9 mouse cellular contexts compared by ENCODE assay signal in genomic region chr10:116017845-116018479, GRCm38 (mm10). TPM values are rescaled to one million over a fixed set of nuclear protein-coding genes. Genes with fewer than 3 reads are reported as not detected.
DNase-seq lines count a peak whose midpoint lies in the region; ATAC-seq and TF ChIP-seq lines count a peak whose summit lies in the region.
"Had no signal": no experiment of that assay in that cellular context is flagged by ENCODE, and none has a peak within 500 bp of the region (broad histone marks: within the 10 kb centered on the region; RNA-seq: fewer than 3 reads in every experiment).

Gene Ptprr (plus strand): TSS chr10:116018213.

- 0 out of 2 replicates have a peak within 1 kb of the TSS, but pooled peaks have one; percentile 21 for H3K9ac ChIP-seq in embryonic facial prominence, embryonic 14.5 days (ENCODE audit: low read depth, low read length)
- H3K9ac ChIP-seq in heart, postnatal 0 days (replicated peaks; ENCODE audit: low read depth, low read length) = no peak within 1 kb of the TSS
- no peak within 1 kb of the TSS for H3K9ac ChIP-seq in liver, embryonic 14.5 days (replicated peaks)
- peak within 1 kb of the TSS; percentile 60 for H3K9ac ChIP-seq in neural tube, embryonic 12.5 days

- peak within 1 kb of the TSS; percentile 33 for H3K4me3 ChIP-seq in embryonic facial prominence, embryonic 14.5 days (ENCODE audit: low read depth, low read length)
- H3K4me3 ChIP-seq in heart, postnatal 0 days (ENCODE audit: low read depth, low read length) = peak within 1 kb of the TSS; percentile 28
- peak within 1 kb of the TSS in 1 of 2 experiments; percentile 21; a peak in 2 of 4 replicates for H3K4me3 ChIP-seq in liver, embryonic 14.5 days (ENCODE audit: insufficient read depth in 1 of 2, low read depth in 2 of 2, low read length in 2 of 2)
- H3K4me3 ChIP-seq in neural tube, embryonic 12.5 days = peak within 1 kb of the TSS; percentile 44

- no peaks in the 10 kb centered on the region for H3K9me3 ChIP-seq in embryonic facial prominence, embryonic 14.5 days (ENCODE audit: control insufficient read depth, low read length)
- H3K9me3 ChIP-seq in heart, postnatal 0 days (replicated peaks; ENCODE audit: control insufficient read depth, low read length) = no peaks in the 10 kb centered on the region
- no peaks in the 10 kb centered on the region for H3K9me3 ChIP-seq in liver, embryonic 14.5 days (ENCODE audit: control insufficient read depth, low read length)
- no peaks in the 10 kb centered on the region for H3K9me3 ChIP-seq in neural tube, embryonic 12.5 days

- peak within 1 kb of the TSS; percentile 49 for H3K4me2 ChIP-seq in embryonic facial prominence, embryonic 14.5 days (ENCODE audit: low read depth, low read length)
- peak within 1 kb of the TSS; percentile 53 for H3K4me2 ChIP-seq in heart, postnatal 0 days (ENCODE audit: low read depth, low read length)
- H3K4me2 ChIP-seq in liver, embryonic 14.5 days (ENCODE audit: low read depth) = peak within 1 kb of the TSS; percentile 26; the same call in 1 of the 2 replicates
- peak within 1 kb of the TSS; percentile 79 for H3K4me2 ChIP-seq in neural tube, embryonic 12.5 days (replicated peaks)

- H3K27ac ChIP-seq in embryonic facial prominence, embryonic 14.5 days (replicated peaks; ENCODE audit: low read depth, low read length) = no peak within 1 kb of the TSS
- no peak within 1 kb of the TSS for H3K27ac ChIP-seq in heart, postnatal 0 days (ENCODE audit: low read depth)
- H3K27ac ChIP-seq in liver, embryonic 14.5 days = no peak within 1 kb of the TSS
- H3K27ac ChIP-seq in neural tube, embryonic 12.5 days = no peak within 1 kb of the TSS; the same call in 1 of the 2 replicates

- WGBS in embryonic facial prominence, embryonic 14.5 days = 0% methylated on average over 18 of the region's 19 CpGs
- 0% methylated on average over 19 of the region's 19 CpGs for WGBS in heart, postnatal 0 days
- WGBS in liver, embryonic 14.5 days (ENCODE audit: insufficient replicate concordance) = under 1% methylated on average over 19 of the region's 19 CpGs
- WGBS in neural tube, embryonic 12.5 days = under 1% methylated on average over 19 of the region's 19 CpGs

- no peaks in the 10 kb centered on the region for H3K27me3 ChIP-seq in embryonic facial prominence, embryonic 14.5 days (replicated peaks; ENCODE audit: control insufficient read depth, insufficient read depth, low read length)
- peaks cover 16% of the 10 kb centered on the region for H3K27me3 ChIP-seq in heart, postnatal 0 days (ENCODE audit: control insufficient read depth, insufficient read depth, low read length)
- no peaks in the 10 kb centered on the region; the same call in 1 of the 2 replicates for H3K27me3 ChIP-seq in liver, embryonic 14.5 days (ENCODE audit: control insufficient read depth, insufficient read depth, low read length)
- no peaks in the 10 kb centered on the region for H3K27me3 ChIP-seq in neural tube, embryonic 12.5 days (replicated peaks)

- peak; percentile 15; the same call in 1 of the 2 replicates for TF ChIP-seq CTCF in heart, postnatal 0 days (IDR thresholded peaks at IDR 0.05; ENCODE audit: low read depth)
- 0 out of 2 replicates have a peak, but pooled peaks have one; percentile 17 for TF ChIP-seq CTCF in liver, embryonic 14.5 days (IDR thresholded peaks at IDR 0.05; ENCODE audit: low read depth)

- H3K36me3 ChIP-seq in embryonic facial prominence, embryonic 14.5 days (ENCODE audit: control insufficient read depth, insufficient read depth, low read length) = no peaks in the 10 kb centered on the region
- no peaks in the 10 kb centered on the region for H3K36me3 ChIP-seq in heart, postnatal 0 days (replicated peaks; ENCODE audit: control insufficient read depth, insufficient read depth, low read length)
- no peaks in the 10 kb centered on the region for H3K36me3 ChIP-seq in liver, embryonic 14.5 days (replicated peaks; ENCODE audit: control insufficient read depth, insufficient read depth, low read depth)
- H3K36me3 ChIP-seq in neural tube, embryonic 12.5 days = no peaks in the 10 kb centered on the region
- H3K36me3 ChIP-seq: G1E had no signal

- no peak for TF ChIP-seq EP300 in heart, postnatal 0 days (IDR thresholded peaks at IDR 0.05; ENCODE audit: low read depth)
- no peak for TF ChIP-seq EP300 in liver, embryonic 14.5 days (IDR thresholded peaks at IDR 0.05; ENCODE audit: low read depth)

- no peaks in the 10 kb centered on the region for H3K4me1 ChIP-seq in embryonic facial prominence, embryonic 14.5 days (ENCODE audit: control insufficient read depth, insufficient read depth, low read length)
- 0 out of 2 replicates have a peak, but pooled peaks cover 4% of the 10 kb centered on the region for H3K4me1 ChIP-seq in heart, postnatal 0 days (ENCODE audit: control insufficient read depth, insufficient read depth)
- H3K4me1 ChIP-seq in liver, embryonic 14.5 days (replicated peaks; ENCODE audit: control insufficient read depth in 2 of 2, insufficient read depth in 2 of 2, low read length in 1 of 2) = no peaks in the 10 kb centered on the region
- peaks cover 13% of the 10 kb centered on the region for H3K4me1 ChIP-seq in neural tube, embryonic 12.5 days

- DNase-seq in thymus, postnatal 4 days = peak; percentile 5
- no peak for DNase-seq in thymus, adult 18-20 months
- DNase-seq in embryonic facial prominence, embryonic 14.5 days (ENCODE audit: low spot score) = peak; percentile 91
- DNase-seq in heart, postnatal 0 days (ENCODE audit: low spot score) = no peak
- peak; percentile 84 for DNase-seq in layer of hippocampus, adult 11-12 months (ENCODE audit: low spot score)
- DNase-seq in liver, embryonic 14.5 days (ENCODE audit: low read depth in 3 of 3, low spot score in 3 of 3) = no peak
- peak; percentile 10 to 11 for DNase-seq in urinary bladder, postnatal 36 days (ENCODE audit: low spot score in 2 of 2)

- ATAC-seq in embryonic facial prominence, embryonic 14.5 days (ENCODE audit: low read depth) = peak; percentile 94
- no peak; the same call in 1 of the 2 replicates for ATAC-seq in heart, postnatal 0 days (ENCODE audit: insufficient read depth, low read depth)
- ATAC-seq in liver, embryonic 14.5 days (ENCODE audit: insufficient read depth) = peak; percentile 15; the same call in 1 of the 2 replicates
- ATAC-seq in neural tube, embryonic 12.5 days (ENCODE audit: low FRiP score, low read depth) = peak; percentile 97

RNA-seq across cellular contexts. Expression of gene Ptprr, which starts in this region (rescaled TPM):
- polyA plus RNA-seq in embryonic facial prominence, embryonic 14.5 days (2014; fragmentation: Nextera tagmentation; extraction: Ambion mirVana) = 6.3 and 6.5 TPM in 2 replicates
- 0.31 TPM in 1 of 2 replicates, not detected in the other for total RNA-seq in heart, postnatal 0 days (2014; rRNA removed; ENCODE audit: low replicate concordance)
- polyA plus RNA-seq in heart, postnatal 0 days (2015; fragmentation: Nextera tagmentation; extraction: Ambion mirVana) = 0.65 and 0.75 TPM in 2 replicates
- polyA plus RNA-seq in liver, embryonic 14.5 days (2012; rRNA removed) = 0.03 TPM in 2 replicates
- polyA plus RNA-seq in liver, embryonic 14.5 days (2014; fragmentation: Nextera tagmentation; extraction: Ambion mirVana) = 0.13 and 0.19 TPM in 2 replicates
- polyA plus RNA-seq in neural tube, embryonic 12.5 days (2016; fragmentation: Nextera tagmentation; extraction: Ambion mirVana) = 18.0 and 29.9 TPM in 2 replicates
- polyA plus RNA-seq: G1E had no signal

Comparison
In these comparisons a context has a peak if more than half of its experiments do, and no peak if none do; other contexts are left out.
1. DNase-seq: peak in thymus, postnatal 4 days (single experiment), embryonic facial prominence, embryonic 14.5 days (single experiment), layer of hippocampus, adult 11-12 months (single experiment) and urinary bladder, postnatal 36 days (2 of 2); none in thymus, adult 18-20 months (0 of 2), heart, postnatal 0 days (single experiment) and liver, embryonic 14.5 days (0 of 3).
2. Peak in ATAC-seq and H3K4me2 ChIP-seq in liver, embryonic 14.5 days; RNA of the gene not detected or under 1 TPM.
3. H3K4me2 ChIP-seq: peak in every context shown above with its lines; median percentile 79 in neural tube, embryonic 12.5 days; 53 in heart, postnatal 0 days; 49 in embryonic facial prominence, embryonic 14.5 days; 26 in liver, embryonic 14.5 days.
4. H3K9ac ChIP-seq: peak in embryonic facial prominence, embryonic 14.5 days (single experiment) and neural tube, embryonic 12.5 days (single experiment); none in heart, postnatal 0 days (single experiment) and liver, embryonic 14.5 days (single experiment).